Mouse (Mus musculus) liver, embryonic 13.5 days (tissue): ENCODE results near the gene Itk. TPM values are rescaled to one million over a fixed set of nuclear protein-coding genes. Genes with fewer than 3 reads are reported as not detected.
A peak's percentile ranks its signal among the peaks of the same experiment; 100 is the strongest.
"Not testable (repeated sequence)": the region's sequence is repeated elsewhere in the genome, so short reads cannot be mapped to it uniquely, and the experiment has no call there.

Source experiments
- ATAC-seq: fragments of 200-750 bp; cut with Nextera tagmentation; 2 replicates; pipeline ENCODE4 v1.8.0; 2017; ENCODE audit warnings: low read depth, mild to moderate bottlenecking, moderate number of reproducible peaks, moderate library complexity
- DNase-seq: peaks from one replicate; pipeline ENCODE4 v3.0.0; 2022
- H3K27ac ChIP-seq: fragments of 300-500 bp; sonication (generic); 2 replicates; pipeline ENCODE4 v1.5.1; 2015; ENCODE audit warnings: moderate library complexity, mild to moderate bottlenecking, inconsistent platforms
- H3K27me3 ChIP-seq: fragments of 300-500 bp; sonication (generic); 2 replicates; pipeline ENCODE4 v1.6.1; 2015; ENCODE audit warnings: mild to moderate bottlenecking, inconsistent platforms
- H3K36me3 ChIP-seq: fragments of 300-500 bp; sonication (generic); 2 replicates; pipeline ENCODE4 v1.6.1; 2015; ENCODE audit warnings: mild to moderate bottlenecking, inconsistent platforms
- H3K4me1 ChIP-seq: fragments of 300-500 bp; sonication (generic); replicated peaks from 2 replicates; pipeline ENCODE4 v1.6.1; 2015; ENCODE audit warnings: inconsistent platforms
- H3K4me2 ChIP-seq: fragments of 300-500 bp; sonication (generic); 2 replicates; pipeline ENCODE4 v1.6.1; 2015; ENCODE audit warnings: inconsistent platforms, mild to moderate bottlenecking, moderate library complexity
- H3K4me3 ChIP-seq: fragments of 300-500 bp; sonication (generic); replicated peaks from 2 replicates; pipeline ENCODE4 v1.5.1; 2015; ENCODE audit warnings: mild to moderate bottlenecking, inconsistent platforms
- H3K9ac ChIP-seq: fragments of 300-500 bp; sonication (generic); 2 replicates; pipeline ENCODE4 v1.6.1; 2015; ENCODE audit warnings: mild to moderate bottlenecking, inconsistent platforms
- H3K9me3 ChIP-seq: fragments of 300-500 bp; sonication (generic); replicated peaks from 2 replicates; pipeline ENCODE4 v1.6.1; 2016; ENCODE audit warnings: inconsistent platforms
- WGBS: fragments of 180-500 bp; shearing (Covaris S2); methylation state at CpG from one replicate; pipeline ENCODE4 v1.1.7; 2015; ENCODE audit not compliant: insufficient replicate concordance; 5-methylcytosine and 5-hydroxymethylcytosine counted together
- polyA plus RNA-seq: library from polyadenylated mRNA; unstranded; fragments of >200 nt; fragmentation: Nextera tagmentation; extraction: Ambion mirVana; gene quantifications from 2 replicates; pipeline ENCODE4 v1.2.1, GENCODE M21; 2015

The Itk gene
- 0.12 and 0.16 TPM in 2 replicates for polyA plus RNA-seq

- WGBS, result 50% methylated on average over 13 of the region's 13 CpGs
- H3K4me3 ChIP-seq, result no peak within 1 kb of the TSS
- H3K9me3 ChIP-seq, result no peaks in the 10 kb centered on the region
- 0 out of 2 replicates have a peak, but pooled peaks cover 3% of the 10 kb centered on the region for H3K4me1 ChIP-seq
- ATAC-seq (no peak), DNase-seq (no peak)
- H3K27ac ChIP-seq, result no peak within 1 kb of the TSS
- H3K36me3 ChIP-seq, result no peaks in the 10 kb centered on the region
- no peaks in the 10 kb centered on the region for H3K27me3 ChIP-seq
- H3K9ac ChIP-seq, result no peak within 1 kb of the TSS
- H3K4me2 ChIP-seq, result no peak within 1 kb of the TSS
Observed at GRCm38 (mm10) chr11:46389336-46390117, at the start of gene Itk. TSS of gene Itk (minus strand) at chr11:46389515.

- Histone ChIP-seq H3K9ac (peak overlapping the region; percentile 97), H3K4me2 (peak overlapping the region; percentile 74), H3K4me3 (peak overlapping the region; percentile 90), H3K4me1 (peaks cover 65% of the 10 kb centered on the region), H3K27ac (peak overlapping the region; percentile 98), H3K9me3 (no peaks in the 10 kb centered on the region), H3K36me3 (peaks cover 28% of the 10 kb centered on the region), H3K27me3 (no peaks in the 10 kb centered on the region)
- ATAC-seq (peak; percentile 10), DNase-seq (peak; percentile 56)
- WGBS, result 1% methylated on average over 23 of the region's 23 CpGs
Observed at GRCm38 (mm10) chr11:46437459-46438000, 48.2 kb upstream of the Itk start.

GRCm38 (mm10) chr11:46436760-46437458 is 47.6 kb upstream of the Itk start, which contains the start of gene Med7:
TSS of gene Med7 (plus strand) at chr11:46436925.
- H3K9ac ChIP-seq, result peak within 1 kb of the TSS; percentile 97
- H3K36me3 ChIP-seq, result peaks cover 22% of the 10 kb centered on the region
- DNase-seq (peak; percentile 93), ATAC-seq (peak; percentile 94)
- peak within 1 kb of the TSS; percentile 90 for H3K4me3 ChIP-seq
- WGBS, result 0% methylated on average over 59 of the region's 59 CpGs
- no peaks in the 10 kb centered on the region for H3K9me3 ChIP-seq
- peak within 1 kb of the TSS; percentile 74 for H3K4me2 ChIP-seq
- H3K27me3 ChIP-seq, result no peaks in the 10 kb centered on the region
- H3K4me1 ChIP-seq, result peaks cover 59% of the 10 kb centered on the region
- H3K27ac ChIP-seq, result peak within 1 kb of the TSS; percentile 98

- H3K4me2 ChIP-seq, result peak overlapping the region; percentile 64
- peak overlapping the region; percentile 40 for H3K4me3 ChIP-seq
- H3K9ac ChIP-seq, result peak overlapping the region; percentile 57
- ATAC-seq (peak; percentile 47), DNase-seq (peak; percentile 39)
- H3K36me3 ChIP-seq, result peaks cover 11% of the 10 kb centered on the region
- H3K27me3 ChIP-seq, result no peaks in the 10 kb centered on the region
- peaks cover 47% of the 10 kb centered on the region for H3K4me1 ChIP-seq
- no peaks in the 10 kb centered on the region for H3K9me3 ChIP-seq
- H3K27ac ChIP-seq, result peak overlapping the region; percentile 87
Observed at GRCm38 (mm10) chr11:46435363-46435762, 46.0 kb upstream of the Itk start.

GRCm38 (mm10) chr11:46431129-46431528 is 41.8 kb upstream of the Itk start:
- Histone ChIP-seq H3K9ac (no peak overlapping the region), H3K4me2 (no peak overlapping the region), H3K9me3 (no peaks in the 10 kb centered on the region), H3K4me3 (no peak overlapping the region), H3K27ac (no peak overlapping the region), H3K27me3 (no peaks in the 10 kb centered on the region), H3K4me1 (peaks cover 20% of the 10 kb centered on the region), H3K36me3 (no peaks in the 10 kb centered on the region)
- DNase-seq (peak; percentile 67), ATAC-seq (peak; percentile 70)
- 20% methylated on average over 3 of the region's 3 CpGs for WGBS

- 68% methylated on average over 2 of the region's 2 CpGs for WGBS
- Histone ChIP-seq H3K27ac (no peak overlapping the region), H3K4me3 (no peak overlapping the region), H3K4me1 (peaks cover 10% of the 10 kb centered on the region), H3K4me2 (no peak overlapping the region), H3K9me3 (no peaks in the 10 kb centered on the region), H3K36me3 (no peaks in the 10 kb centered on the region), H3K27me3 (no peaks in the 10 kb centered on the region), H3K9ac (no peak overlapping the region)
- ATAC-seq (no peak), DNase-seq (no peak)
Observed at GRCm38 (mm10) chr11:46430123-46430522, 40.8 kb upstream of the Itk start.

GRCm38 (mm10) chr11:46428131-46428530 is 38.8 kb upstream of the Itk start:
- H3K9me3 ChIP-seq, H3K27ac ChIP-seq, H3K4me3 ChIP-seq, ATAC-seq, H3K36me3 ChIP-seq, H3K27me3 ChIP-seq, H3K4me2 ChIP-seq, H3K9ac ChIP-seq, H3K4me1 ChIP-seq, DNase-seq: not testable (repeated sequence)
- WGBS, result 53% methylated on average over 4 of the region's 4 CpGs

GRCm38 (mm10) chr11:46421086-46421888 is 32.0 kb upstream of the Itk start:
- DNase-seq (no peak), ATAC-seq (no peak)
- Histone ChIP-seq H3K4me3 (no peak overlapping the region), H3K9ac (no peak overlapping the region), H3K9me3 (no peaks in the 10 kb centered on the region), H3K27ac (no peak overlapping the region), H3K4me1 (no peaks in the 10 kb centered on the region), H3K4me2 (no peak overlapping the region), H3K36me3 (no peaks in the 10 kb centered on the region), H3K27me3 (no peaks in the 10 kb centered on the region)
- WGBS, result 54% methylated on average over 8 of the region's 8 CpGs

GRCm38 (mm10) chr11:46418860-46419259 is 29.5 kb upstream of the Itk start:
- WGBS, result 81% methylated on average over 5 of the region's 5 CpGs
- Histone ChIP-seq H3K27me3 (no peaks in the 10 kb centered on the region), H3K4me2 (no peak overlapping the region), H3K9me3 (no peaks in the 10 kb centered on the region), H3K4me3 (no peak overlapping the region), H3K9ac (no peak overlapping the region), H3K27ac (no peak overlapping the region), H3K4me1 (no peaks in the 10 kb centered on the region), H3K36me3 (no peaks in the 10 kb centered on the region)
- ATAC-seq, result no peak
- no peak for DNase-seq

- no peak overlapping the region for H3K4me3 ChIP-seq
- no peaks in the 10 kb centered on the region for H3K27me3 ChIP-seq
- H3K9me3 ChIP-seq, result no peaks in the 10 kb centered on the region
- no peaks in the 10 kb centered on the region for H3K36me3 ChIP-seq
- WGBS, result 61% methylated on average over 1 of the region's 1 CpGs
- no peaks in the 10 kb centered on the region for H3K4me1 ChIP-seq
- ATAC-seq, result no peak
- no peak overlapping the region for H3K4me2 ChIP-seq
- no peak overlapping the region for H3K9ac ChIP-seq
- H3K27ac ChIP-seq, result no peak overlapping the region
- no peak for DNase-seq
Observed at GRCm38 (mm10) chr11:46418438-46418837, 29.1 kb upstream of the Itk start.

- no peak overlapping the region for H3K4me2 ChIP-seq
- ATAC-seq (no peak), DNase-seq (no peak)
- WGBS, result 49% methylated on average over 2 of the region's 2 CpGs
- no peaks in the 10 kb centered on the region for H3K36me3 ChIP-seq
- no peak overlapping the region for H3K9ac ChIP-seq
- H3K4me1 ChIP-seq, result no peaks in the 10 kb centered on the region
- no peaks in the 10 kb centered on the region for H3K9me3 ChIP-seq
- no peak overlapping the region for H3K27ac ChIP-seq
- H3K4me3 ChIP-seq, result no peak overlapping the region
- H3K27me3 ChIP-seq, result no peaks in the 10 kb centered on the region
Observed at GRCm38 (mm10) chr11:46410018-46410563, 20.8 kb upstream of the Itk start.
